Mouse (Mus musculus) neural tube, embryonic 10.5 days (tissue): Measurements from ENCODE around the gene Ssbp4.

Source experiments
- DNase-seq: peaks from one replicate; pipeline ENCODE4 v3.0.0-alpha.2; 2017; ENCODE audit warnings: low spot score; ENCODE audit errors: extremely low spot score

Gene Ssbp4

DNA sequence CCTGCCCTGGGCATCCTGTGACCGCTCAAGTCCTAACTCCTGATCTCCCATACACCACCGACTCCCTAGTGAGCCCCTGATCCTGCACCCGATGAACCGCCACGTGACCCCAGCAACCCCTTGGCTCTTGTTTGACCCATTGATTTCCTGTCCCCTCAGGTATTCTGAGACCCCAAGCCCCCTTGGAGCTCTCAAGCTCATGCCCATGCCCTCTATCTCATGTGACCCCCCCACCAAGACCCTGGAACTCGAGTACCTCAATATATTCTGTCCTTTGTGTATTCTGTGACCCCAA is 1.1 kb downstream of the Ssbp4 start:
- peak; percentile 29 for DNase-seq

DNA sequence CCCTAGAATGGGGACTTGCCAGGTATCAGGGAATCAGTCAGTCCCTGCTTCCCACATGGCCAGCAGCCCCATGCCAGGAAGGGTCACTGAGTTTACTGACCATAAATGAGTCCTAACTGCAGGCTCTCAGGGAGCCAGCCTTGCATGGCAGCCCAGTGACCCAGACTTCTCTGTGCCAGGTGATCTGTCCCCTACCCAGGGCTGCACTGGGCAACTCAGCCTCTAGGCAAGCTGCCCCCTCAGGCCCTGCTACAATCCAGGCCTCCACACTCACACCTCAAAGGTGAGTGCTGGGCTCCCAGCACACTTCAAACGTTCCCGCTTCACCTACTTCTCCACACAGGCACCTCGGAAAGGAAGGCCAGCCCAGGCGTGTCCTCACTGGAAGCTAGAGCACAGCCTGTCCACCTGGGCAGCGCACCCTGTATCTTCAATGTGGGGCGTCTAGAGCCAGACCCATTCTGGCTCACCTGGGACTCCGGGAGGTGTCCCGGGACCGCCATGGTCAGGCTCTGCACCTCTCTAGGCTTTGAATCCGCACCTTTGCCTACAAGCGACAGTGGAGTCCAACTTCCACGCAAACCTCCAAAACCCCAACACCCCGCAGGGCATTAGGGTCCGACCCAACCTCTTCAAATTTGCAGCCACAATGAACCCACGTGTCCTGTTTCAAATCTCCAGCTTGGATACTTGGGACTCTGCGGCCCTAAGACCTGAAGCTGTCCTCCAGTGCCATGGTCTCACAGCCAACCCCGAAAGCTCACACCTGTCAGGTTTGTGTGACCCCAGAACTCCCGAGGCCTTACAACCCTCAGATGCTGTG is 1.7 kb downstream of the Ssbp4 start:
- no peak for DNase-seq

GRCm38 (mm10) chr8:70605871-70606779 is 2.5 kb downstream of the Ssbp4 start:
- no peak for DNase-seq

DNA sequence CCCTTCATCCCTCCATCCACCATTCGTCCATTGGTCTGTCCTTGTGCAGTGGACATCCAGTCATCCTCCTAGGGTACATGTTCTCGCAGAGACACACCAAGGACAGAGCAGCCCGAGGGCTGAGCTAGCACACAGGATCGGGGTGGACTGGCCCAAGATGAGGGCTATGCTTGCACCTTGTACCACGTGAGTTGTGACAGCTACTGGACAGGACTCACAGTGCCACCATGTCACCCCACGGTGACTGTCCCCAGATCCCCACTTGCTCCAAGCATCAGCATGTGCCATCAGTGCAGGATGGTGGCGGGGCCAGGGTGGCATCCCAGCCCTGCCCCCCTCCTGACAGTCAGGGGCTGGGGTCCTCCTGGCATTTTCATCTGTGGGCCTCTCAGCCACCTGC is 4.1 kb downstream of the Ssbp4 start:
- DNase-seq: no peak

DNA sequence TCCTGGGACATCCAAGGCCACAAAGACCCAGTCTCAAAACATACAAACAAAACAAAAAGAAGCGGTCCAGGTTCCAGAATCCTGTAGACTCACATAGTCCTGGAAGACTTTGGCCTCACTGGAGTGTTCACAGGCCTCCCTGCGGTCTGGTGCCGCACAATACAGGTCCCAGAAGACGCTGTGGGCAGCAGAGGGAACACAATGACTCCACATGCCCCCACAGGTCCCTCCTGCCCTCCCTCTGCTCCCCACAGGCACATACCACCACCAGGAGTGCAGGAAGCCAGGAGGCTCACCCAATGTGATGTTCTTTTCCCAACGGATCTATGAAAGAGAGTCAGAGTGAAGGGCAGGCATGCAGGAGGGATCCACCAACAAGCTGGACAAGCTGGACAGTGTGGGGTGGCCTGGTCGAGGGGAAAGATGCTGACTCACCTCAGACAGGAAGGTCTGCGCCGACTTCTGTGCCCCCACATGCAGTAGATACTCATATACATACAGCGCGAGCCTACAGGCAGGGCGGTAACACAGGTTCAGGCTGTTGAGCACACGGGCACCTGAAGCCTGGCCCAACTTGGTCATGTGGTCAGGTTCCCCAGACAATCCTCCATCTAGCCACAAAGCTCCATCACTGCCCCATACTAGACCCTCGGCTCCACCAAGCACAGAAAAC is 6.4 kb downstream of the Ssbp4 start:
- no peak for DNase-seq

DNA sequence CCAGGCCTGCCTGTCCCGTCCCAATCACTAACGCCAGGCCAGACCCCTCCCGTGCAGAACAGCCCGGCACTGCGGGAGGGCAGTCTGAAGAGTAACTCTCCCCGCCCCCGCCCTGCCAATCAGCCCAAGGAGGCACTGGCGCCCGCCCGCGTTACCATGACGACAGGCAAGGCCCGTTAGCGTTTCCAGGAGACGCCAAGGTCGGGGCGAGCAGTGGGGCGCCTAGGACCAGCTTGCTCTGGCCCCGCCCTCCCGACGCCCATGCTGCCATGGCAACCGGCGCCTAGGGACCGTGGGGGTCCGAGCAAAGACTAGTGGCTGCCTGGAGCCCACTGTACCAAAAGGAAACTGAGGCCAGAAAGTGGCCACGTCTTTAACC is 7.4 kb downstream of the Ssbp4 start:
- peak; percentile 98 for DNase-seq

DNA sequence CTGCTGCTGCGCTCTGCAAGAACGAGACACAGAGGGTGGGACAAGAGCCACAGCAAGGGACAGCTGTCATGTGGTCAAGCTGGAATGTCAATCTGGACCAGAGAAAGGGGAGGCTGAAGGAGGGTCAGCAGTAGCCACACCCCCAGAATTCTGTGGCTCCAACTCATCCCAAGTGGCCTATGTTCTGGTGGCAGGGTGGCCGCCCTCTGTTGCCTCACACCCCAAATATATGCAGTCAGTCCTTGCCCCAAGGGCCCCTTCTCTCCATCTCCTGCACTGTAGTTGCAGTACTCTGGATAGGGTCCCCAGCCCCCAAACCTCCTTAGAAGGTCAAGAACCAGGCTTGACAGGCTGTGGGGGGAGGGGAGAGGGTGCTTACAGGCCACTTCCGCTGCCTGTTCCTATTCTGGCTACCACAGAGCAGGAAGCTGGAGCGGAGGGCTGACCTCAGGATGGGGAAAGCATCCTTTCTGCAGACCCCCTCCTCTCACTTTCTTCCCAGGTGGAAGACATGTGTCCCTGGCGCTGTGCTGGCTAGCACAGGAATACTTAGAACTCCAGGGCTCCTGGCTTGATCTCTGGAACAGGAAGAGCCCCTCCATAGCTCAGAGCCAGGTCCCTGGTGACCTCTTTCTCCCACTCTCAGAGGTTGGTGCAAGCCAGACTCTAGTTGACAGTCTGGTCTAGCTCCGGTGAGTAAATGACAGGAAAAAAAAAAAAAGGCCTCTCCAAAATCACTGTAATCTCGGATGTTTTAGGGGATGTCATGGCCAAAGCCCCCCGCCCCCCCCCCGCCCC is 8.0 kb downstream of the Ssbp4 start:
- peak; percentile 61 for DNase-seq

GRCm38 (mm10) chr8:70599507-70600290 is 9.0 kb downstream of the Ssbp4 start:
- no peak for DNase-seq

- no peak for DNase-seq
These were observed 9.9 kb downstream of the Ssbp4 start for GRCm38 (mm10) chr8:70598722-70599121.

DNA sequence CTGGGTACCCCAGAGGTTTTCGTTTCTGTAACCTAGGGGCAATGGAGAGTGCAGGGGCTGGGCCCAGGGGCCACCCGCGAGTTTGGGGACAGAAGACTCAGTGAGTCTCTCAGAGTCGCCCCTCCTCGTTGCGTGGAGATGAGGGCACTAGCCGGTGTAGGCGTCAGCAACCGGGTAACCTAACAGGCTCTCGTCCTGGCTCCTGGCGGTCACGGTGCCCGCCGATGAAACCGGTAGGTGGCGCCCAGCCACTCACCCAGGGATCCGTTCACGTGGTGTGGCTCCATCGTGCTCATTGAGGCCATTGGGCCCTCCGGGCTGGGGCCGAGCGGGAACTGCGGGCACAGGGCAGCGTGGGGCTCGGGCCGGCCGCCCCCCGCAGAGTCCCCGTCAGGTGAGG is 10.4 kb downstream of the Ssbp4 start:
- DNase-seq: peak; percentile 89

GRCm38 (mm10) chr8:70597417-70598272 is 11.0 kb downstream of the Ssbp4 start:
- peak; percentile 55 for DNase-seq

DNA sequence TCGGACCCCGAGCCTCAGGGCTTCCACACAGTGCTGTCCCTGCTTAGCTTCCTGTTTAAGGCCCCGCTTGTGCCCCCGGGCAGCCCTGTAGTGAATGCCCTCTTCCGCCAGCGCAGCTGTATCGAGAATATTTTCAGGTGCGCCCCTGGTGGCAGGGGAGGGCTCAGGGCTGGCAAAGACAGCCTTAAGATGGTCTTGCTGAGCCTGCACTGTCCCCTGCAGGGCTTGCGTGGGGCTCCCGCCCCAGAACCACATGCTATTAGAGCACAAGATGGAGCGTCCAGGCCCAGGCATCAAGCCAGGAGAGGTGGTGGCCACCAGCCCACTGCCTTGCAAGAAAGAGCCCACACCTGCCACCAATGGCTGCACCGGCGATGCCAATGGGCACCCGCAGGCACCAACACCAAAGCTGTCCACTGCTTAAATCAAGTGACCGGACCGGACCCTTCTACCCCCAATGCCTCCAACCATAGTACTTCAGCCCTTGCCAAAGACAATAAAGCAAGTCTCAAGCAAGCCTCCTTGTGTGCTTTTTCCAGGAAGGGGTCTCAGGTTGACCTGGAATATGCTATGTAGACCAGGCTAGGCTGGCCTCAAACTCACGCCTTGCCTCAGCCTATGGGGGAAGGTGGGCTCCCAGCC is 11.8 kb downstream of the Ssbp4 start:
- no peak for DNase-seq

DNA sequence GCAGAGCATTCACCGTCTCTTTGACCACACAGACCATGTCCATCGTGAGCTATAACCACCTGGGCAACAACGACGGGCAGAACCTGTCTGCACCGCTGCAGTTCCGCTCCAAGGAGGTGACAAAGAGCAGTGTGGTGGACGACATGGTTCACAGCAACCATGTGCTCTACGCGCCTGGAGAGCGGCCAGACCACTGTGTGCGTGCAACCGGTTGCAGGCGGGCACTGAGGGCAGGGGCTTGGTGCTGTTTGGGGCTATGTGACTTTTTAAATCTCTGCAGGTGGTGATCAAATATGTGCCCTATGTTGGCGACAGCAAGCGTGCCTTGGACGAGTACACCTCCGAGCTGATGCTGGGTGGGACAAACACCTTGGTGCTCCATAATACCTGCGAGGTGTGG is 12.5 kb downstream of the Ssbp4 start:
- DNase-seq: no peak

DNA sequence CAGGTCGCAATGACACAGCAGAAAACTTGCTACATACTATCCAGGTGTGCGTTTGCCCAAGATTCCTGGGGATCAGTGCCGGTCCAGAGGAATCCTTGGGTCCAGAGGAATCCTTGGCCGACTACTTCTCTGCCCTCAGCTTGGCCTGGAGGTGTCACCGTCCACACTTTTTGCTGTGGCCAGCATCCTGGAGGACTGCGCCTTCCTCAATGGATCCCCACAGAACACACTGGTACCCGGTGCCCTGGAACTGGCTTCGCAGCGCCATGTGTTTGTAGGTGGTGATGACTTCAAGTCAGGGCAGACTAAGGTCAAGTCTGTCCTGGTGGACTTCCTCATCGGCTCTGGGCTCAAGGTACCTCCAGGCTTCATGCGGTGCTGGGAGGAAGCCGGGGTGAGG is 12.9 kb downstream of the Ssbp4 start:
- DNase-seq: no peak

- peak; percentile 60 for DNase-seq
These were observed 13.8 kb downstream of the Ssbp4 start for GRCm38 (mm10) chr8:70594621-70595564.

- DNase-seq: peak; percentile 94
These were observed 14.6 kb downstream of the Ssbp4 start, which contains the start of gene Isyna1 for GRCm38 (mm10) chr8:70593961-70594609. Gene Isyna1, plus strand, starts transcription at chr8:70594373.

- peak; percentile 25 for DNase-seq
These were observed 15.5 kb downstream of the Ssbp4 start for GRCm38 (mm10) chr8:70593173-70593572.
